Mouse (Mus musculus) E14TG2a.4 (cell line): ENCODE measurements around the gene Hck.

Source experiments
- CTCF ChIP-seq: conservative IDR thresholded peaks from 2 replicates; pipeline ENCODE4 v1.5.1; 2014; ENCODE audit warnings: low read length
- NANOG ChIP-seq: IDR thresholded peaks from 2 replicates; pipeline ENCODE4 v1.6.1; 2014; ENCODE audit warnings: borderline replicate concordance, low read length, mixed read lengths
- POU5F1 ChIP-seq: IDR thresholded peaks from 2 replicates; pipeline ENCODE4 v1.6.1; 2014; ENCODE audit warnings: low read length, borderline replicate concordance

DNA sequence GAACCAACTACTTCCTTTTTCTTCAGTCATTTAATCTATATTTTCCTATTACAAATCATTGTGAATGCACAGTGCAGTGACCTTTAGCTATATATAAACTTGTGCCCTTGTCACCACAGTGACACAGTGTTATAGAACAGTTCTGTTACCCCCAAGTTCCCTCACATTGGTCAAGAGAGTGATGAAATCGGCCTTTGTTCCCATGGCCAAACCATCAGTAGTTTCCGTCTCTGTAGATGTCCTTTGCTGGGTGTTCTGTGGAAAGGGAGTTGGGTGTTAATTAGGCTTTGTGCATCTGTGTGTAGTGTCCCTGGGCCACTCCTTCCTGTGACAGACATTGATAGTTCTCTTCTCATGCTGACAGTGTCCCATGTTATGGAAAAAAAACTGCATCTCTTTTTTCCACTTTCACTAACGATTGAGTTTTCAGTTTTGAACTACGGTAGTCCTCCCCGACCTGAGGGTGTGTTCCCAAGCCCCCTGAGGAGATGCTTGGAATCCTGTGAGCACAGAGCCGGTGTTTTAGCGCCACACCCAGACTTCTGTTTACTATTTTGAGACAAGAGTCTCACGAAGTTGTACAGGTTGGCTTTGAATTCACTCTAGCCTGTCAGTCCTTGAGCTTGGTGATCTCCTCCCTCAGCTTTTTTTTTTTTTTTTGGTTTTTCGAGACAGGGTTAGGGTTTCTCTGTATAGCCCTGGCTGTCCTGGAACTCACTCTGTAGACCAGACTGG lies 62.4 kb downstream of the Hck start:
- TF ChIP-seq CTCF (no peak), POU5F1 (no peak), NANOG (no peak)
